In the genomic region with DNA sequence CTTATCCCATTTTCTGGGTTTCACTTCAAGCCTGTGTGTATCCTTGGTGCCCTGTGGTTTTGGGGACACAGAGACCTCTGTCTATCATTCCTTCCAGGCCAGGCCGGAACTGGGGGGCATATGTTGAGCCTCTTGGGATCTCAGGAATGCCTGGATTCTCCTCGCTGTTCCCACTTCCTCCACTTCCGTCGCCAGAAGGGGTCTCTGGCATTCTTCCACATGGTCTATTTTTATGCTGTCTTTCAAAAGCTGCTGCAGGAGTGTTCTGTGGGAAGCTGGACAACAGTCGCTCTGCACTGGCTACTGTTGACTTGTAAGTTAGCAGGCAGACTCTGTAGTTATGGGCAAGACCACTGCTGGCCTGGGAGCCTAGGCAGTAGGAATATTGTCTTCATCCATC, we compare ENCODE assay signal across 8 mouse cellular contexts.
DNase-seq lines count a peak whose midpoint lies in the region; ATAC-seq and TF ChIP-seq lines count a peak whose summit lies in the region.
"Had no signal": no experiment of that assay in that cellular context is flagged by ENCODE, and none has a peak within 500 bp of the region (broad histone marks: within the 10 kb centered on the region; RNA-seq: fewer than 3 reads in every experiment).

No protein-coding gene starts in this region.

- no peak overlapping the region for H3K27ac ChIP-seq in limb, embryonic 11.5 days (replicated peaks; ENCODE audit: low read depth, low read length)
- no peak overlapping the region for H3K27ac ChIP-seq in limb, embryonic 10.5 days
- peak overlapping the region; percentile 27 for H3K27ac ChIP-seq in embryonic fibroblast, embryonic 13.5 days (ENCODE audit: insufficient read depth, low read length)
- H3K27ac ChIP-seq in hindbrain, embryonic 13.5 days, result peak overlapping the region; percentile 78
- H3K27ac ChIP-seq: liver, embryonic 14.5 days had no signal

- H3K36me3 ChIP-seq in limb, embryonic 11.5 days (ENCODE audit: control insufficient read depth, insufficient read depth, low read length), result 0 out of 2 replicates have a peak, but pooled peaks cover 2% of the 10 kb centered on the region
- H3K36me3 ChIP-seq in limb, embryonic 10.5 days, result peaks cover 75% of the 10 kb centered on the region
- no peaks in the 10 kb centered on the region for H3K36me3 ChIP-seq in hindbrain, embryonic 13.5 days

- no peaks in the 10 kb centered on the region for H3K4me1 ChIP-seq in limb, embryonic 11.5 days (ENCODE audit: control insufficient read depth, insufficient read depth, low read length)
- peaks cover 7% of the 10 kb centered on the region; the same call in 1 of the 2 replicates for H3K4me1 ChIP-seq in limb, embryonic 10.5 days
- H3K4me1 ChIP-seq in embryonic fibroblast, embryonic 13.5 days (ENCODE audit: control insufficient read depth, insufficient read depth, low read length), result peaks cover 22% of the 10 kb centered on the region
- peaks cover 49% of the 10 kb centered on the region for H3K4me1 ChIP-seq in hindbrain, embryonic 13.5 days (replicated peaks)

- 0 out of 2 replicates have a peak overlapping the region, but pooled peaks have one; percentile 17 for H3K9ac ChIP-seq in limb, embryonic 11.5 days (ENCODE audit: low read length)
- H3K9ac ChIP-seq in hindbrain, embryonic 13.5 days, result no peak overlapping the region
- H3K9ac ChIP-seq: liver, embryonic 14.5 days had no signal

- H3K27me3 ChIP-seq in limb, embryonic 11.5 days (ENCODE audit: control insufficient read depth, insufficient read depth, low read length), result no peaks in the 10 kb centered on the region
- no peaks in the 10 kb centered on the region for H3K27me3 ChIP-seq in limb, embryonic 10.5 days (ENCODE audit: low read depth, poor library complexity, severe bottlenecking)
- H3K27me3 ChIP-seq in hindbrain, embryonic 13.5 days, result no peaks in the 10 kb centered on the region

- no peak for DNase-seq in limb, embryonic 11.5 days (ENCODE audit: low spot score)
- DNase-seq in limb, embryonic 10.5 days (ENCODE audit: low spot score), result no peak
- DNase-seq in lung, postnatal 36 days, result peak; percentile 52
- no peak for DNase-seq in layer of hippocampus, postnatal 10 days (ENCODE audit: low spot score in 2 of 2)
- DNase-seq in ovary, postnatal 14 days (ENCODE audit: low spot score), result no peak

- no peak for TF ChIP-seq POLR2A in embryonic fibroblast, embryonic 13.5 days (IDR thresholded peaks at IDR 0.05; ENCODE audit: low read depth, low read length)

- H3K4me3 ChIP-seq in limb, embryonic 11.5 days (ENCODE audit: low read depth, low read length), result no peak overlapping the region
- H3K4me3 ChIP-seq in limb, embryonic 10.5 days, result no peak overlapping the region
- no peak overlapping the region for H3K4me3 ChIP-seq in embryonic fibroblast, embryonic 13.5 days (ENCODE audit: insufficient read depth, low read length)
- no peak overlapping the region for H3K4me3 ChIP-seq in hindbrain, embryonic 13.5 days

- H3K9me3 ChIP-seq in limb, embryonic 11.5 days (ENCODE audit: control insufficient read depth, low read length), result no peaks in the 10 kb centered on the region
- no peaks in the 10 kb centered on the region for H3K9me3 ChIP-seq in limb, embryonic 10.5 days (replicated peaks)
- no peaks in the 10 kb centered on the region for H3K9me3 ChIP-seq in hindbrain, embryonic 13.5 days

- ATAC-seq in limb, embryonic 11.5 days (ENCODE audit: insufficient number of reproducible peaks, low FRiP score, low TSS enrichment, low read depth), result no peak
- ATAC-seq in hindbrain, embryonic 13.5 days (ENCODE audit: low FRiP score), result no peak

- H3K4me2 ChIP-seq in limb, embryonic 11.5 days (ENCODE audit: low read depth, severe bottlenecking), result no peak overlapping the region
- no peak overlapping the region for H3K4me2 ChIP-seq in hindbrain, embryonic 13.5 days

- WGBS in limb, embryonic 11.5 days, result 73% methylated on average over 5 of the region's 5 CpGs
- WGBS in limb, embryonic 10.5 days, result 75% methylated on average over 5 of the region's 5 CpGs
- 55% methylated on average over 5 of the region's 5 CpGs for WGBS in hindbrain, embryonic 13.5 days

- TF ChIP-seq CTCF in embryonic fibroblast, embryonic 13.5 days (IDR thresholded peaks at IDR 0.05; ENCODE audit: borderline replicate concordance, insufficient read depth, low read length), result no peak

Comparison
In these comparisons a context has a peak if more than half of its experiments do, and no peak if none do; other contexts are left out.
1. H3K27ac ChIP-seq: peak in embryonic fibroblast, embryonic 13.5 days (single experiment) and hindbrain, embryonic 13.5 days (single experiment); none in limb, embryonic 11.5 days (single experiment) and limb, embryonic 10.5 days (single experiment).